Mouse (Mus musculus): ENCODE data around the gene Ptprq.

Gene Ptprq

GRCm38 (mm10) chr10:107719806-107720205 lies at the start of gene Ptprq:
Gene Ptprq (minus strand): TSS chr10:107720051.
- no peak for DNase-seq (ENCODE audit: low spot score in 2 of 2)

- no peak for DNase-seq (ENCODE audit: low spot score in 2 of 2)
Observed at GRCm38 (mm10) chr10:107759624-107760023, 39.8 kb upstream of the Ptprq start.

GRCm38 (mm10) chr10:107753471-107753870 lies 33.6 kb upstream of the Ptprq start:
- DNase-seq (ENCODE audit: low spot score in 2 of 2), result no peak

- no peak for DNase-seq (ENCODE audit: low spot score in 2 of 2)
Observed at GRCm38 (mm10) chr10:107752351-107753143, 32.7 kb upstream of the Ptprq start.

GRCm38 (mm10) chr10:107751944-107752343 lies 32.1 kb upstream of the Ptprq start:
- DNase-seq (ENCODE audit: low spot score in 2 of 2), result no peak

- DNase-seq (ENCODE audit: low spot score in 2 of 2), result no peak
Observed at GRCm38 (mm10) chr10:107747566-107747965, 27.7 kb upstream of the Ptprq start.

GRCm38 (mm10) chr10:107746717-107747116 lies 26.9 kb upstream of the Ptprq start:
- no peak for DNase-seq (ENCODE audit: low spot score in 2 of 2)

GRCm38 (mm10) chr10:107739815-107740214 lies 20.0 kb upstream of the Ptprq start:
- DNase-seq (ENCODE audit: low spot score in 2 of 2), result no peak

- DNase-seq (ENCODE audit: low spot score in 2 of 2), result no peak
Observed at GRCm38 (mm10) chr10:107737743-107738142, 17.9 kb upstream of the Ptprq start.

- DNase-seq (ENCODE audit: low spot score in 2 of 2), result no peak
Observed at GRCm38 (mm10) chr10:107735448-107735847, 15.6 kb upstream of the Ptprq start.

- DNase-seq (ENCODE audit: low spot score in 2 of 2), result no peak
Observed at GRCm38 (mm10) chr10:107734327-107734726, 14.5 kb upstream of the Ptprq start.

GRCm38 (mm10) chr10:107725631-107726030 lies 5.8 kb upstream of the Ptprq start:
- DNase-seq (ENCODE audit: low spot score in 2 of 2), result no peak

GRCm38 (mm10) chr10:107704443-107704842 lies 15.4 kb downstream of the Ptprq start:
- DNase-seq (ENCODE audit: low spot score in 2 of 2), result no peak

GRCm38 (mm10) chr10:107700944-107701343 lies 18.9 kb downstream of the Ptprq start:
- no peak for DNase-seq (ENCODE audit: low spot score in 2 of 2)

GRCm38 (mm10) chr10:107698716-107699115 lies 21.1 kb downstream of the Ptprq start:
- no peak for DNase-seq (ENCODE audit: low spot score in 2 of 2)

- DNase-seq (ENCODE audit: low spot score in 2 of 2), result no peak
Observed at GRCm38 (mm10) chr10:107697177-107697576, 22.7 kb downstream of the Ptprq start.

- DNase-seq (ENCODE audit: low spot score in 2 of 2), result no peak
Observed at GRCm38 (mm10) chr10:107687382-107687781, 32.5 kb downstream of the Ptprq start.

GRCm38 (mm10) chr10:107675994-107676393 lies 43.9 kb downstream of the Ptprq start:
- no peak for DNase-seq (ENCODE audit: low spot score in 2 of 2)

GRCm38 (mm10) chr10:107668374-107669094 lies 51.3 kb downstream of the Ptprq start:
- DNase-seq (ENCODE audit: low spot score in 2 of 2), result no peak

GRCm38 (mm10) chr10:107662372-107663065 lies 57.3 kb downstream of the Ptprq start:
- peak; percentile 1 to 25 for DNase-seq (ENCODE audit: low spot score in 2 of 2)

- DNase-seq (ENCODE audit: low spot score in 2 of 2), result no peak
Observed at GRCm38 (mm10) chr10:107661970-107662369, 57.9 kb downstream of the Ptprq start.

- DNase-seq (ENCODE audit: low spot score in 2 of 2), result no peak
Observed at GRCm38 (mm10) chr10:107659141-107659540, 60.7 kb downstream of the Ptprq start.

Measured in heart, adult 9 months (tissue).